Mouse (Mus musculus): ENCODE measurements at regions not wholly inside any gene's neighbourhood (a gene's known extent, or its start where the extent isn't known, plus 50 kb on each side); places are given as distances from the start of the nearest gene placed in this dataset.
A peak's percentile ranks its signal among the peaks of the same experiment; 100 is the strongest.

GRCm38 (mm10) chr4:72480535-72480934, 279.8 kb upstream of the Tle1 start:
- no peak for DNase-seq

- no peak for DNase-seq
Observed at GRCm38 (mm10) chr4:72469236-72469875, 268.6 kb upstream of the Tle1 start.

GRCm38 (mm10) chr4:72444177-72444770, 243.6 kb upstream of the Tle1 start:
- DNase-seq, result no peak

GRCm38 (mm10) chr4:72437367-72437766, 236.6 kb upstream of the Tle1 start:
- DNase-seq, result no peak

- DNase-seq, result no peak
Observed at GRCm38 (mm10) chr4:72425316-72425715, 224.6 kb upstream of the Tle1 start.

GRCm38 (mm10) chr4:72412100-72412788, 211.5 kb upstream of the Tle1 start:
- no peak for DNase-seq

GRCm38 (mm10) chr4:72411343-72411742, 210.6 kb upstream of the Tle1 start:
- DNase-seq, result no peak

GRCm38 (mm10) chr4:72400759-72401158, 200.0 kb upstream of the Tle1 start:
- DNase-seq, result no peak

- DNase-seq, result no peak
Observed at GRCm38 (mm10) chr4:72391887-72392435, 191.2 kb upstream of the Tle1 start.

- DNase-seq, result no peak
Observed at GRCm38 (mm10) chr4:72389811-72390625, 189.3 kb upstream of the Tle1 start.

GRCm38 (mm10) chr4:72384901-72385264, 184.2 kb upstream of the Tle1 start:
- DNase-seq, result peak; percentile 13 to 42

- DNase-seq, result no peak
Observed at GRCm38 (mm10) chr4:72384259-72384900, 183.7 kb upstream of the Tle1 start.

- DNase-seq, result no peak
Observed at GRCm38 (mm10) chr4:72383729-72384128, 183.0 kb upstream of the Tle1 start.

GRCm38 (mm10) chr4:72382517-72383147, 181.9 kb upstream of the Tle1 start:
- DNase-seq, result no peak

- DNase-seq, result no peak
Observed at GRCm38 (mm10) chr4:72381742-72382141, 181.0 kb upstream of the Tle1 start.

- DNase-seq, result no peak
Observed at GRCm38 (mm10) chr4:72381116-72381515, 180.4 kb upstream of the Tle1 start.

GRCm38 (mm10) chr4:72379515-72379914, 178.8 kb upstream of the Tle1 start:
- DNase-seq, result peak; percentile 8 to 44

- DNase-seq, result peak; percentile 48 to 68
Observed at GRCm38 (mm10) chr4:72379011-72379410, 178.3 kb upstream of the Tle1 start.

- no peak for DNase-seq
Observed at GRCm38 (mm10) chr4:72377520-72377919, 176.8 kb upstream of the Tle1 start.

GRCm38 (mm10) chr4:72351985-72352384, 151.3 kb upstream of the Tle1 start:
- DNase-seq, result no peak

- DNase-seq, result no peak
Observed at GRCm38 (mm10) chr4:72331882-72332281, 131.2 kb upstream of the Tle1 start.

GRCm38 (mm10) chr4:72329026-72329390, 128.3 kb upstream of the Tle1 start:
- no peak for DNase-seq

All from kidney, postnatal 25 days (tissue).